ENCODE assay signal across 8 mouse cellular contexts in genomic region chr6:113332734-113333133, GRCm38 (mm10). TPM values are rescaled to one million over a fixed set of nuclear protein-coding genes. Genes with fewer than 3 reads are reported as not detected.
DNase-seq lines count a peak whose midpoint lies in the region; ATAC-seq and TF ChIP-seq lines count a peak whose summit lies in the region.
"Not testable (repeated sequence)": the region's sequence is repeated elsewhere in the genome, so short reads cannot be mapped to it uniquely, and the experiment has no call there.

No protein-coding gene starts in this region.

- not testable (repeated sequence) for H3K27me3 ChIP-seq in forebrain, postnatal 0 days (ENCODE audit: insufficient read depth, low read length); heart, embryonic 14.5 days (ENCODE audit: control insufficient read depth, insufficient read depth, low read length); hindbrain, embryonic 15.5 days; kidney, adult 2 months (replicated peaks; ENCODE audit: control insufficient read depth, insufficient read depth, low read length); lung, postnatal 0 days (replicated peaks; ENCODE audit: insufficient read depth, low read length); stomach, embryonic 15.5 days (replicated peaks)

- 78% methylated on average over 6 of the region's 6 CpGs for WGBS in forebrain, postnatal 0 days
- WGBS in heart, embryonic 14.5 days: 64% methylated on average over 6 of the region's 6 CpGs
- WGBS in hindbrain, embryonic 15.5 days: 75% methylated on average over 6 of the region's 6 CpGs
- 39% methylated on average over 6 of the region's 6 CpGs for WGBS in kidney, adult 2 months
- WGBS in lung, postnatal 0 days: 54% methylated on average over 6 of the region's 6 CpGs
- WGBS in stomach, embryonic 15.5 days: 72% methylated on average over 6 of the region's 6 CpGs

- TF ChIP-seq POLR2A in bone marrow macrophage, adult 2 months (IDR thresholded peaks at IDR 0.05; ENCODE audit: borderline replicate concordance, low read depth, low read length); kidney, adult 2 months (IDR thresholded peaks at IDR 0.05; ENCODE audit: low read depth, low read length): not testable (repeated sequence)

- DNase-seq in forebrain, postnatal 0 days; kidney, adult 2 months; left cerebral cortex, adult 2 months (ENCODE audit: extremely low spot score in 1 of 2, low spot score in 2 of 2); lung, postnatal 0 days (ENCODE audit: low spot score): not testable (repeated sequence)

- not testable (repeated sequence) for TF ChIP-seq CTCF in bone marrow macrophage, adult 2 months (IDR thresholded peaks at IDR 0.05; ENCODE audit: low read depth, low read length); kidney, adult 2 months (conservative IDR thresholded peaks at IDR 0.05; ENCODE audit: insufficient read depth, insufficient read length, low read depth, low read length)
- TF ChIP-seq CTCF in forebrain, postnatal 0 days (IDR thresholded peaks at IDR 0.05; ENCODE audit: low read depth): peak; percentile 2; the same call in 1 of the 2 replicates
- peak; percentile 12 for TF ChIP-seq CTCF in left cerebral cortex, adult 2 months (IDR thresholded peaks at IDR 0.05)
- TF ChIP-seq CTCF in lung, postnatal 0 days (IDR thresholded peaks at IDR 0.05): peak; percentile 29; the same call in 1 of the 2 replicates

- not testable (repeated sequence) for H3K9me3 ChIP-seq in forebrain, postnatal 0 days (ENCODE audit: low read length); heart, embryonic 14.5 days (ENCODE audit: control insufficient read depth, low read length); hindbrain, embryonic 15.5 days; lung, postnatal 0 days (ENCODE audit: low read length); stomach, embryonic 15.5 days

- H3K27ac ChIP-seq in bone marrow macrophage, adult 2 months (ENCODE audit: insufficient read depth, low read depth, low read length): peak overlapping the region; percentile 91
- not testable (repeated sequence) for H3K27ac ChIP-seq in forebrain, postnatal 0 days (ENCODE audit: low read depth, low read length); lung, postnatal 0 days (ENCODE audit: low read length)
- peak overlapping the region; percentile 78 to 87 for H3K27ac ChIP-seq in heart, embryonic 14.5 days (replicated peaks in 1 of 2; ENCODE audit: control insufficient read depth in 1 of 2, insufficient read depth in 1 of 2, low read depth in 2 of 2, low read length in 2 of 2)
- peak overlapping the region; percentile 54; the same call in 1 of the 2 replicates for H3K27ac ChIP-seq in hindbrain, embryonic 15.5 days (replicated peaks)
- H3K27ac ChIP-seq in kidney, adult 2 months (ENCODE audit: insufficient read depth, low read depth, low read length): peak overlapping the region; percentile 57; the same call in 1 of the 2 replicates
- peak overlapping the region; percentile 32; the same call in 1 of the 2 replicates for H3K27ac ChIP-seq in left cerebral cortex, adult 2 months
- H3K27ac ChIP-seq in stomach, embryonic 15.5 days: peak overlapping the region; percentile 67; the same call in 1 of the 2 replicates

- intact Hi-C loops in left cerebral cortex, adult 2 months (cut with DNase I): not testable (repeated sequence)

- not testable (repeated sequence) for ATAC-seq in forebrain, postnatal 0 days; heart, embryonic 14.5 days (ENCODE audit: insufficient number of reproducible peaks, insufficient read depth, low FRiP score, low read depth); hindbrain, embryonic 15.5 days (ENCODE audit: low FRiP score, low read depth); lung, postnatal 0 days; stomach, embryonic 15.5 days (ENCODE audit: insufficient read depth, low FRiP score, low read depth)

- peaks cover 51% of the 10 kb centered on the region for H3K36me3 ChIP-seq in forebrain, postnatal 0 days (ENCODE audit: insufficient read depth)
- peaks cover 62% of the 10 kb centered on the region for H3K36me3 ChIP-seq in heart, embryonic 14.5 days (ENCODE audit: control insufficient read depth, insufficient read depth, low read length)
- peaks cover 41% of the 10 kb centered on the region for H3K36me3 ChIP-seq in hindbrain, embryonic 15.5 days
- not testable (repeated sequence) for H3K36me3 ChIP-seq in kidney, adult 2 months (ENCODE audit: control insufficient read depth, insufficient read depth, low read length)
- peaks cover 19% of the 10 kb centered on the region; the same call in 1 of the 2 replicates for H3K36me3 ChIP-seq in lung, postnatal 0 days (ENCODE audit: insufficient read depth, low read length)
- H3K36me3 ChIP-seq in stomach, embryonic 15.5 days: peaks cover 37% of the 10 kb centered on the region

- not testable (repeated sequence) for H3K4me2 ChIP-seq in forebrain, postnatal 0 days (ENCODE audit: low read depth); hindbrain, embryonic 15.5 days; lung, postnatal 0 days (replicated peaks; ENCODE audit: low read depth, low read length); stomach, embryonic 15.5 days
- H3K4me2 ChIP-seq in heart, embryonic 14.5 days (ENCODE audit: low read length): peak overlapping the region; percentile 28

- peaks cover 68% of the 10 kb centered on the region for H3K4me1 ChIP-seq in bone marrow macrophage, adult 2 months (ENCODE audit: control insufficient read depth, insufficient read depth, low read length)
- H3K4me1 ChIP-seq in forebrain, postnatal 0 days (ENCODE audit: insufficient read depth); hindbrain, embryonic 15.5 days (replicated peaks); lung, postnatal 0 days (ENCODE audit: insufficient read depth, low read depth, low read length); stomach, embryonic 15.5 days: not testable (repeated sequence)
- H3K4me1 ChIP-seq in heart, embryonic 14.5 days (ENCODE audit: control insufficient read depth in 2 of 2, insufficient read depth in 2 of 2, low read length in 2 of 2): peaks cover 12 to 22% of the 10 kb centered on the region in 2 experiments
- H3K4me1 ChIP-seq in kidney, adult 2 months (ENCODE audit: control insufficient read depth, insufficient read depth, low read length): peaks cover 10% of the 10 kb centered on the region; the same call in 1 of the 2 replicates

- 0 out of 2 replicates have a peak, but pooled peaks have one; percentile 19 for TF ChIP-seq EP300 in lung, postnatal 0 days (IDR thresholded peaks at IDR 0.05)

- H3K4me3 ChIP-seq in bone marrow macrophage, adult 2 months (ENCODE audit: insufficient read depth, low read length); forebrain, postnatal 0 days (ENCODE audit: low read depth, low read length); heart, embryonic 14.5 days (ENCODE audit: control insufficient read depth in 1 of 2, insufficient read depth in 1 of 2, low read depth in 1 of 2, low read length in 2 of 2); hindbrain, embryonic 15.5 days; kidney, adult 2 months (ENCODE audit: insufficient read depth, low read depth, low read length); left cerebral cortex, adult 2 months; lung, postnatal 0 days (ENCODE audit: low read depth, low read length); stomach, embryonic 15.5 days (replicated peaks): not testable (repeated sequence)

- H3K9ac ChIP-seq in forebrain, postnatal 0 days; heart, embryonic 14.5 days (ENCODE audit: low read length); hindbrain, embryonic 15.5 days; lung, postnatal 0 days (replicated peaks; ENCODE audit: low read depth); stomach, embryonic 15.5 days: not testable (repeated sequence)

RNA-seq across cellular contexts. Expression of gene Ogg1, which starts 6.0 kb away (rescaled TPM):
- 14.9 and 15.0 TPM in 2 replicates for polyA plus RNA-seq in bone marrow macrophage, adult 2 months (2012; ENCODE audit: insufficient read depth, insufficient read length, missing spikeins)
- 11.9 and 13.5 TPM in 2 replicates for total RNA-seq in forebrain, postnatal 0 days (2014; rRNA removed)
- 10.1 and 10.5 TPM in 2 replicates for polyA plus RNA-seq in forebrain, postnatal 0 days (2015; fragmentation: Nextera tagmentation; extraction: Ambion mirVana)
- 10.1 and 10.3 TPM in 2 replicates for polyA plus RNA-seq in heart, embryonic 14.5 days (2014; fragmentation: Nextera tagmentation; extraction: Ambion mirVana)
- 8.5 and 9.3 TPM in 2 replicates for polyA plus RNA-seq in hindbrain, embryonic 15.5 days (2015; fragmentation: Nextera tagmentation; extraction: Ambion mirVana)
- polyA plus RNA-seq in kidney, adult 2 months (2012; rRNA removed): 16.4 and 19.4 TPM in 2 replicates
- total RNA-seq in left cerebral cortex, adult 2 months (2021): 1 to 10 TPM; 6.1 to 7.6 TPM
- 11.7 and 12.4 TPM in 2 replicates for polyA plus RNA-seq in lung, postnatal 0 days (2015; fragmentation: Nextera tagmentation; extraction: Ambion mirVana)
- polyA plus RNA-seq in stomach, embryonic 15.5 days (2015; fragmentation: Nextera tagmentation; extraction: Ambion mirVana): 13.1 and 13.3 TPM in 2 replicates

RNA-seq across cellular contexts. Expression of gene Camk1, which starts 11.1 kb away (rescaled TPM):
- 216 and 226 TPM in 2 replicates for polyA plus RNA-seq in bone marrow macrophage, adult 2 months (2012; ENCODE audit: insufficient read depth, insufficient read length, missing spikeins)
- total RNA-seq in forebrain, postnatal 0 days (2014; rRNA removed): 119 and 131 TPM in 2 replicates
- 107 and 118 TPM in 2 replicates for polyA plus RNA-seq in forebrain, postnatal 0 days (2015; fragmentation: Nextera tagmentation; extraction: Ambion mirVana)
- 131 and 134 TPM in 2 replicates for polyA plus RNA-seq in heart, embryonic 14.5 days (2014; fragmentation: Nextera tagmentation; extraction: Ambion mirVana)
- 112 and 117 TPM in 2 replicates for polyA plus RNA-seq in hindbrain, embryonic 15.5 days (2015; fragmentation: Nextera tagmentation; extraction: Ambion mirVana)
- 57.8 and 63.2 TPM in 2 replicates for polyA plus RNA-seq in kidney, adult 2 months (2012; rRNA removed)
- total RNA-seq in left cerebral cortex, adult 2 months (2021): 100 to 1,000 TPM; 115 to 121 TPM
- polyA plus RNA-seq in lung, postnatal 0 days (2015; fragmentation: Nextera tagmentation; extraction: Ambion mirVana): 110 and 129 TPM in 2 replicates
- polyA plus RNA-seq in stomach, embryonic 15.5 days (2015; fragmentation: Nextera tagmentation; extraction: Ambion mirVana): 92.7 and 94.4 TPM in 2 replicates

RNA-seq across cellular contexts. Expression of gene Brpf1, which starts 25.8 kb away (rescaled TPM):
- polyA plus RNA-seq in bone marrow macrophage, adult 2 months (2012; ENCODE audit: insufficient read depth, insufficient read length, missing spikeins): 31.6 and 34.1 TPM in 2 replicates
- 27.5 and 30.7 TPM in 2 replicates for total RNA-seq in forebrain, postnatal 0 days (2014; rRNA removed)
- 9.8 and 10.9 TPM in 2 replicates for polyA plus RNA-seq in forebrain, postnatal 0 days (2015; fragmentation: Nextera tagmentation; extraction: Ambion mirVana)
- polyA plus RNA-seq in heart, embryonic 14.5 days (2014; fragmentation: Nextera tagmentation; extraction: Ambion mirVana): 11.7 and 11.8 TPM in 2 replicates
- polyA plus RNA-seq in hindbrain, embryonic 15.5 days (2015; fragmentation: Nextera tagmentation; extraction: Ambion mirVana): 16.3 and 17.1 TPM in 2 replicates
- polyA plus RNA-seq in kidney, adult 2 months (2012; rRNA removed): 13.2 and 13.5 TPM in 2 replicates
- 10 to 100 TPM; 31.0 to 32.9 TPM for total RNA-seq in left cerebral cortex, adult 2 months (2021)
- 8.2 and 9.2 TPM in 2 replicates for polyA plus RNA-seq in lung, postnatal 0 days (2015; fragmentation: Nextera tagmentation; extraction: Ambion mirVana)
- 15.9 and 17.6 TPM in 2 replicates for polyA plus RNA-seq in stomach, embryonic 15.5 days (2015; fragmentation: Nextera tagmentation; extraction: Ambion mirVana)

RNA-seq across cellular contexts. Expression of gene Tada3, which starts 44.9 kb away (rescaled TPM):
- polyA plus RNA-seq in bone marrow macrophage, adult 2 months (2012; ENCODE audit: insufficient read depth, insufficient read length, missing spikeins): 28.6 and 30.2 TPM in 2 replicates
- 28.5 and 34.7 TPM in 2 replicates for total RNA-seq in forebrain, postnatal 0 days (2014; rRNA removed)
- 69.1 and 84.4 TPM in 2 replicates for polyA plus RNA-seq in forebrain, postnatal 0 days (2015; fragmentation: Nextera tagmentation; extraction: Ambion mirVana)
- polyA plus RNA-seq in heart, embryonic 14.5 days (2014; fragmentation: Nextera tagmentation; extraction: Ambion mirVana): 38.6 and 42.2 TPM in 2 replicates
- 70.7 and 77.5 TPM in 2 replicates for polyA plus RNA-seq in hindbrain, embryonic 15.5 days (2015; fragmentation: Nextera tagmentation; extraction: Ambion mirVana)
- 23.5 and 24.3 TPM in 2 replicates for polyA plus RNA-seq in kidney, adult 2 months (2012; rRNA removed)
- 10 to 100 TPM; 47.0 to 49.6 TPM for total RNA-seq in left cerebral cortex, adult 2 months (2021)
- 33.2 and 36.7 TPM in 2 replicates for polyA plus RNA-seq in lung, postnatal 0 days (2015; fragmentation: Nextera tagmentation; extraction: Ambion mirVana)
- polyA plus RNA-seq in stomach, embryonic 15.5 days (2015; fragmentation: Nextera tagmentation; extraction: Ambion mirVana): 44.1 and 44.2 TPM in 2 replicates

RNA-seq across cellular contexts. Expression of gene Arpc4, which starts 45.2 kb away (rescaled TPM):
- 503 and 507 TPM in 2 replicates for polyA plus RNA-seq in bone marrow macrophage, adult 2 months (2012; ENCODE audit: insufficient read depth, insufficient read length, missing spikeins)
- total RNA-seq in forebrain, postnatal 0 days (2014; rRNA removed): 219 and 226 TPM in 2 replicates
- polyA plus RNA-seq in forebrain, postnatal 0 days (2015; fragmentation: Nextera tagmentation; extraction: Ambion mirVana): 564 and 565 TPM in 2 replicates
- 145 and 155 TPM in 2 replicates for polyA plus RNA-seq in heart, embryonic 14.5 days (2014; fragmentation: Nextera tagmentation; extraction: Ambion mirVana)
- 413 and 423 TPM in 2 replicates for polyA plus RNA-seq in hindbrain, embryonic 15.5 days (2015; fragmentation: Nextera tagmentation; extraction: Ambion mirVana)
- polyA plus RNA-seq in kidney, adult 2 months (2012; rRNA removed): 73.8 and 79.1 TPM in 2 replicates
- 100 to 1,000 TPM; 251 to 255 TPM for total RNA-seq in left cerebral cortex, adult 2 months (2021)
- polyA plus RNA-seq in lung, postnatal 0 days (2015; fragmentation: Nextera tagmentation; extraction: Ambion mirVana): 349 and 358 TPM in 2 replicates
- 362 and 387 TPM in 2 replicates for polyA plus RNA-seq in stomach, embryonic 15.5 days (2015; fragmentation: Nextera tagmentation; extraction: Ambion mirVana)
